Mouse (Mus musculus) small intestine, adult 2 months (tissue): ENCODE measurements around the gene C730034F03Rik. TPM values are rescaled to one million over a fixed set of nuclear protein-coding genes. Genes with fewer than 3 reads are reported as not detected.
A peak's percentile ranks its signal among the peaks of the same experiment; 100 is the strongest.

Experiments used
- H3K27ac ChIP-seq: fragments of 200-500 bp; 2 replicates; pipeline ENCODE4 v1.5.1; 2012; ENCODE audit warnings: low read depth, low read length, control low read depth, inconsistent platforms; ENCODE audit not compliant: insufficient read depth
- H3K27me3 ChIP-seq: fragments of 200-500 bp; 2 replicates; pipeline ENCODE4 v1.6.1; 2012; ENCODE audit warnings: mild to moderate bottlenecking, moderate library complexity, low read length, inconsistent platforms; ENCODE audit not compliant: control insufficient read depth, insufficient read depth
- H3K36me3 ChIP-seq: fragments of 200-500 bp; 2 replicates; pipeline ENCODE4 v1.6.1; 2012; ENCODE audit warnings: mild to moderate bottlenecking, low read length, control low read depth, inconsistent platforms; ENCODE audit not compliant: control insufficient read depth, insufficient read depth
- H3K4me1 ChIP-seq: fragments of 200-500 bp; 2 replicates; pipeline ENCODE4 v1.6.1; 2012; ENCODE audit warnings: low read length, inconsistent platforms, mixed read lengths; ENCODE audit not compliant: control insufficient read depth, insufficient read depth, insufficient read length
- H3K4me3 ChIP-seq: fragments of 200-500 bp; 2 replicates; pipeline ENCODE4 v1.5.1; 2012; ENCODE audit warnings: low read depth, mild to moderate bottlenecking, control low read depth, inconsistent platforms, low read length, moderate library complexity
- CTCF ChIP-seq: fragments of 200-500 bp; IDR thresholded peaks from 2 replicates; pipeline ENCODE4 v1.5.1; 2012; ENCODE audit warnings: low read depth, mild to moderate bottlenecking, control low read depth, inconsistent platforms, low read length, moderate library complexity, mixed read lengths; ENCODE audit not compliant: insufficient replicate concordance, insufficient read length; ENCODE audit errors: extremely low read depth
- POLR2A ChIP-seq: fragments of 200-500 bp; IDR thresholded peaks from 2 replicates; pipeline ENCODE4 v1.6.1; 2012; ENCODE audit warnings: low read depth, mild to moderate bottlenecking, control low read depth, inconsistent platforms, low read length, moderate library complexity
- WGBS: fragments of 180-500 bp; shearing (Covaris S2); methylation state at CpG from one replicate; pipeline ENCODE4 v1.1.7; 2018; 5-methylcytosine and 5-hydroxymethylcytosine counted together
- polyA plus RNA-seq: library from polyadenylated mRNA; depleted of rRNA; stranded (reverse); fragments of >200 nt; gene quantifications from 2 replicates; pipeline ENCODE4 v1.2.3, GENCODE M21; 2012; rRNA removed

The C730034F03Rik gene
- polyA plus RNA-seq = 0.17 and 0.76 TPM in 2 replicates

GRCm38 (mm10) chr15:89429352-89430221 lies at the start of gene C730034F03Rik, which contains the start of the genes Gm44502 and Chkb:
C730034F03Rik (plus strand) TSS chr15:89429589.
Gm44502 (minus strand) TSS chr15:89429696.
Chkb (minus strand) TSS chr15:89429908.
- H3K27ac ChIP-seq = peak within 1 kb of the TSS; percentile 94
- WGBS = under 1% methylated on average over 70 of the region's 70 CpGs

GRCm38 (mm10) chr15:89384617-89385016 lies 44.8 kb upstream of the C730034F03Rik start, which contains the start of gene Klhdc7b:
Klhdc7b (plus strand) TSS chr15:89384917.
- 90% methylated on average over 7 of the region's 7 CpGs for WGBS
- no peak for TF ChIP-seq CTCF
- no peak for TF ChIP-seq POLR2A

More at GRCm38 (mm10) chr15:89429352-89430221, at the start of gene C730034F03Rik, which contains the start of the genes Gm44502 and Chkb:
- TF ChIP-seq CTCF = no peak
- peak; percentile 75 for TF ChIP-seq POLR2A
- Histone ChIP-seq H3K36me3 (peaks cover 30% of the 10 kb centered on the region), H3K4me1 (peaks cover 11% of the 10 kb centered on the region; the same call in 1 of the 2 replicates), H3K4me3 (peak within 1 kb of the TSS; percentile 72), H3K27me3 (no peaks in the 10 kb centered on the region)

GRCm38 (mm10) chr15:89387127-89387526 lies 42.3 kb upstream of the C730034F03Rik start:
- WGBS = 55% methylated on average over 12 of the region's 12 CpGs
- no peak for TF ChIP-seq POLR2A
- TF ChIP-seq CTCF = no peak
- H3K27ac ChIP-seq = no peak overlapping the region
- no peaks in the 10 kb centered on the region for H3K27me3 ChIP-seq
- H3K36me3 ChIP-seq = no peaks in the 10 kb centered on the region
- no peaks in the 10 kb centered on the region for H3K4me1 ChIP-seq
- H3K4me3 ChIP-seq = no peak overlapping the region

More at GRCm38 (mm10) chr15:89384617-89385016, 44.8 kb upstream of the C730034F03Rik start, which contains the start of gene Klhdc7b:
- no peaks in the 10 kb centered on the region for H3K36me3 ChIP-seq
- H3K4me3 ChIP-seq = no peak within 1 kb of the TSS
- H3K27me3 ChIP-seq = no peaks in the 10 kb centered on the region
- no peak within 1 kb of the TSS for H3K27ac ChIP-seq
- H3K4me1 ChIP-seq = 0 out of 2 replicates have a peak, but pooled peaks cover under 1% of the 10 kb centered on the region

GRCm38 (mm10) chr15:89390081-89390480 lies 39.3 kb upstream of the C730034F03Rik start:
- H3K27ac ChIP-seq = no peak overlapping the region
- TF ChIP-seq CTCF (no peak), POLR2A (no peak)
- H3K4me3 ChIP-seq = no peak overlapping the region
- 96% methylated on average over 10 of the region's 10 CpGs for WGBS
- H3K4me1 ChIP-seq = no peaks in the 10 kb centered on the region
- H3K36me3 ChIP-seq = no peaks in the 10 kb centered on the region
- no peaks in the 10 kb centered on the region for H3K27me3 ChIP-seq

GRCm38 (mm10) chr15:89396883-89397282 lies 32.5 kb upstream of the C730034F03Rik start:
- no peak for TF ChIP-seq CTCF
- TF ChIP-seq POLR2A = no peak
- H3K27me3 ChIP-seq = no peaks in the 10 kb centered on the region
- 33% methylated on average over 4 of the region's 4 CpGs for WGBS
- no peaks in the 10 kb centered on the region for H3K36me3 ChIP-seq
- peaks cover 20% of the 10 kb centered on the region for H3K4me1 ChIP-seq
- H3K4me3 ChIP-seq = no peak overlapping the region
- peak overlapping the region; percentile 99 for H3K27ac ChIP-seq

GRCm38 (mm10) chr15:89398146-89398545 lies 31.2 kb upstream of the C730034F03Rik start:
- 67% methylated on average over 2 of the region's 2 CpGs for WGBS
- no peaks in the 10 kb centered on the region for H3K27me3 ChIP-seq
- TF ChIP-seq CTCF = no peak
- no peak for TF ChIP-seq POLR2A
- no peak overlapping the region for H3K4me3 ChIP-seq
- H3K27ac ChIP-seq = peak overlapping the region; percentile 100
- H3K36me3 ChIP-seq = no peaks in the 10 kb centered on the region
- peaks cover 20% of the 10 kb centered on the region for H3K4me1 ChIP-seq

- H3K4me3 ChIP-seq = no peak overlapping the region
- H3K4me1 ChIP-seq = peaks cover 20% of the 10 kb centered on the region
- H3K36me3 ChIP-seq = no peaks in the 10 kb centered on the region
- peak overlapping the region; percentile 100 for H3K27ac ChIP-seq
- WGBS = 20% methylated on average over 1 of the region's 1 CpGs
- H3K27me3 ChIP-seq = no peaks in the 10 kb centered on the region
- no peak for TF ChIP-seq CTCF
- no peak for TF ChIP-seq POLR2A
Observed at GRCm38 (mm10) chr15:89399716-89400115, 29.7 kb upstream of the C730034F03Rik start.
